Mouse (Mus musculus) MN1 (cell line): Measurements from ENCODE around the gene Plk5.
"Not testable (repeated sequence)": the region's sequence is repeated elsewhere in the genome, so short reads cannot be mapped to it uniquely, and the experiment has no call there.

Experiments used
- DNase-seq: peaks from one replicate; pipeline ENCODE4 v3.0.0-alpha.2; 2016; ENCODE audit warnings: low spot score

The Plk5 gene

GRCm38 (mm10) chr10:80331636-80332524 lies 24.4 kb upstream of the Plk5 start:
- no peak for DNase-seq

GRCm38 (mm10) chr10:80332525-80332989 lies 23.7 kb upstream of the Plk5 start:
- peak; percentile 41 for DNase-seq

GRCm38 (mm10) chr10:80336263-80336662 lies 20.0 kb upstream of the Plk5 start:
- no peak for DNase-seq

- DNase-seq = peak; percentile 79
These were observed 16.1 kb upstream of the Plk5 start for GRCm38 (mm10) chr10:80339941-80340750.

- DNase-seq = no peak
These were observed 15.2 kb upstream of the Plk5 start for GRCm38 (mm10) chr10:80341026-80341425.

GRCm38 (mm10) chr10:80341491-80342304 lies 14.6 kb upstream of the Plk5 start:
- no peak for DNase-seq

- DNase-seq = no peak
These were observed 13.9 kb upstream of the Plk5 start for GRCm38 (mm10) chr10:80342305-80342748.

GRCm38 (mm10) chr10:80342749-80343424 lies 13.4 kb upstream of the Plk5 start:
- no peak for DNase-seq

GRCm38 (mm10) chr10:80343425-80343895 lies 12.8 kb upstream of the Plk5 start:
- DNase-seq = no peak

GRCm38 (mm10) chr10:80344131-80344661 lies 12.1 kb upstream of the Plk5 start:
- DNase-seq = no peak

GRCm38 (mm10) chr10:80345122-80345521 lies 11.1 kb upstream of the Plk5 start:
- DNase-seq = no peak

GRCm38 (mm10) chr10:80345929-80346328 lies 10.3 kb upstream of the Plk5 start:
- not testable (repeated sequence) for DNase-seq

- DNase-seq = peak; percentile 35
These were observed 8.7 kb upstream of the Plk5 start for GRCm38 (mm10) chr10:80347514-80347967.

- peak; percentile 79 for DNase-seq
These were observed 7.9 kb upstream of the Plk5 start, which contains the start of gene Adamtsl5 for GRCm38 (mm10) chr10:80348244-80348781. TSS of gene Adamtsl5 (minus strand) at chr10:80348412.

GRCm38 (mm10) chr10:80348981-80349380 lies 7.3 kb upstream of the Plk5 start:
- no peak for DNase-seq

GRCm38 (mm10) chr10:80350292-80350691 lies 6.0 kb upstream of the Plk5 start:
- peak; percentile 90 for DNase-seq

GRCm38 (mm10) chr10:80351896-80352295 lies 4.4 kb upstream of the Plk5 start:
- DNase-seq = no peak

GRCm38 (mm10) chr10:80352727-80353126 lies 3.5 kb upstream of the Plk5 start:
- no peak for DNase-seq

- no peak for DNase-seq
These were observed 828 bp upstream of the Plk5 start for GRCm38 (mm10) chr10:80355431-80355830.

- DNase-seq = no peak
These were observed 478 bp downstream of the Plk5 start for GRCm38 (mm10) chr10:80356737-80357136.
